Mouse (Mus musculus) hindbrain, embryonic 11.5 days (tissue): ENCODE results near the gene Sfn. TPM values are rescaled to one million over a fixed set of nuclear protein-coding genes. Genes with fewer than 3 reads are reported as not detected.

ENCODE experiments used
- ATAC-seq: fragments of 200-750 bp; cut with Nextera tagmentation; 2 replicates; pipeline ENCODE4 v1.8.0; 2017; ENCODE audit warnings: mild to moderate bottlenecking, moderate TSS enrichment, moderate library complexity; ENCODE audit not compliant: low FRiP score
- DNase-seq: peaks from one replicate; pipeline ENCODE4 v3.0.0-alpha.2; 2015; ENCODE audit warnings: low spot score
- H3K27ac ChIP-seq: fragments of 300-500 bp; sonication (generic); 2 replicates; pipeline ENCODE4 v1.5.1; 2014; ENCODE audit warnings: mild to moderate bottlenecking, low read depth, low read length
- H3K27me3 ChIP-seq: fragments of 300-500 bp; sonication (generic); 2 replicates; pipeline ENCODE4 v1.6.1; 2014; ENCODE audit warnings: mild to moderate bottlenecking, low read length, moderate library complexity, mixed read lengths; ENCODE audit not compliant: control insufficient read depth, insufficient read depth
- H3K36me3 ChIP-seq: fragments of 300-500 bp; sonication (generic); 2 replicates; pipeline ENCODE4 v1.6.1; 2014; ENCODE audit warnings: mild to moderate bottlenecking, low read length, moderate library complexity, mixed read lengths; ENCODE audit not compliant: control insufficient read depth, insufficient read depth
- H3K4me1 ChIP-seq: fragments of 300-500 bp; sonication (generic); replicated peaks from 2 replicates; pipeline ENCODE4 v1.6.1; 2014; ENCODE audit warnings: low read length, mixed read lengths; ENCODE audit not compliant: control insufficient read depth, insufficient read depth
- H3K4me2 ChIP-seq: fragments of 300-500 bp; sonication (generic); replicated peaks from 2 replicates; pipeline ENCODE4 v1.6.1; 2014; ENCODE audit warnings: mild to moderate bottlenecking, low read depth, low read length
- H3K4me3 ChIP-seq: fragments of 300-500 bp; sonication (generic); 2 replicates; pipeline ENCODE4 v1.5.1; 2014; ENCODE audit warnings: low read depth, low read length
- H3K9ac ChIP-seq: fragments of 300-500 bp; sonication (generic); 2 replicates; pipeline ENCODE4 v1.6.1; 2014; ENCODE audit warnings: low read depth, low read length
- H3K9me3 ChIP-seq: fragments of 300-500 bp; sonication (generic); 2 replicates; pipeline ENCODE4 v1.6.1; 2016; ENCODE audit warnings: low read length; ENCODE audit not compliant: control insufficient read depth
- WGBS: fragments of 180-500 bp; shearing (Covaris S2); extraction: QIAGEN DNeasy Blood & Tissue Kit; methylation state at CpG from one replicate; pipeline ENCODE4 v1.1.7; 2014; 5-methylcytosine and 5-hydroxymethylcytosine counted together
- polyA plus RNA-seq: library from polyadenylated mRNA; unstranded; fragments of >200 nt; fragmentation: Nextera tagmentation; extraction: Ambion mirVana; gene quantifications from 2 replicates; pipeline ENCODE4 v1.2.1, GENCODE M21; 2014

Gene Sfn
- polyA plus RNA-seq, 1 experiment from 2014 or later, result 29.6 TPM

GRCm38 (mm10) chr4:133626221-133626620 lies 24.3 kb upstream of the Sfn start:
- H3K4me2 ChIP-seq, result no peak overlapping the region
- no peaks in the 10 kb centered on the region for H3K27me3 ChIP-seq
- DNase-seq (no peak), ATAC-seq (no peak)
- H3K4me1 ChIP-seq, result no peaks in the 10 kb centered on the region
- H3K4me3 ChIP-seq, result no peak overlapping the region
- no peak overlapping the region for H3K27ac ChIP-seq
- H3K9me3 ChIP-seq, result no peaks in the 10 kb centered on the region
- H3K36me3 ChIP-seq, result no peaks in the 10 kb centered on the region
- WGBS, result 29% methylated on average over 5 of the region's 5 CpGs
- no peak overlapping the region for H3K9ac ChIP-seq

DNA sequence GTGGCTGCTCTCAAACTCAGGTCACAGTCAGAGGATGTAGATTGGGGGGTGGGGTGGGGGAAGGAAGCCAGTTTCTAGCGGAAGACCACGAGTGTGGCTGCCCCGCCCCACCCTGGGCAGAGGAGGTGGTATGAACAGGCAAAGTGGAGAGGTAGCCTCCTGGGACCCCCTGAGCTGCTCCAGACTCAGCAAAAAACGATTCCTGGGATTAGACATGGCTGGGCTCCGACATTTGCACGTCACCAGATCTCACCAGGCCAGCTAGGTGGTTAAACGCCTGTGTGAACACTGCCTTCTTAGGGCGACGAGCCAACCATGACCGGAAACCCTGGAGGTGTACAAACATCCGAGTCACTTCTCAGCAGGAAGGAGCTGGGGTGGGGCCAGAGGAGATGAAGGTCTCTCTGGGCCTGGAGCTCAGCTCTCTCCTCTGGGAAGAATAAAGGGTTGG lies 23.7 kb upstream of the Sfn start:
- DNase-seq, result no peak
- ATAC-seq, result no peak
- Histone ChIP-seq H3K4me3 (no peak overlapping the region), H3K27ac (no peak overlapping the region), H3K9me3 (no peaks in the 10 kb centered on the region), H3K27me3 (no peaks in the 10 kb centered on the region), H3K9ac (no peak overlapping the region), H3K4me2 (no peak overlapping the region), H3K36me3 (no peaks in the 10 kb centered on the region), H3K4me1 (no peaks in the 10 kb centered on the region)
- WGBS, result 59% methylated on average over 11 of the region's 11 CpGs

DNA sequence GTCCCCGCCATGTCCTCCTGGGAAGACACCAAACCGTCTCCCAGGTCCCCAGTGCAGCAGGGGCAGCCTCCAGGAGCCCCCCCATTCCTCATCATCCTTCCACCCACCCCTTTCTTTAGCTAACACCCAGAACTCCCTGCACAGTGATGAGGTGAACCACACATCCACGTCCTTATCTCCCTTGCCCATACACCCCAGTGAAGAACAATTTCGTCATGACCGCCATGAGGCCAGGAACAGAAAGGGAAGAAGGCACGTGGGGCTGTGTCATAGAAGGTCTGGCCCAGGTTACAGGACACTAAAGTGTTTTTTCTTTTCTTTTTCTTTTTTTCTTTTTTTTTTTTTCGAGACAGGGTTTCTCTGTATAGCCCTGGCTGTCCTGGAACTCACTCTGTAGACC lies 22.9 kb upstream of the Sfn start:
- DNase-seq, result no peak
- WGBS, result 89% methylated on average over 7 of the region's 7 CpGs
- Histone ChIP-seq H3K36me3 (no peaks in the 10 kb centered on the region), H3K4me3 (no peak overlapping the region), H3K27me3 (no peaks in the 10 kb centered on the region), H3K27ac (no peak overlapping the region), H3K9me3 (no peaks in the 10 kb centered on the region), H3K4me1 (no peaks in the 10 kb centered on the region), H3K9ac (no peak overlapping the region), H3K4me2 (no peak overlapping the region)
- ATAC-seq, result no peak

DNA sequence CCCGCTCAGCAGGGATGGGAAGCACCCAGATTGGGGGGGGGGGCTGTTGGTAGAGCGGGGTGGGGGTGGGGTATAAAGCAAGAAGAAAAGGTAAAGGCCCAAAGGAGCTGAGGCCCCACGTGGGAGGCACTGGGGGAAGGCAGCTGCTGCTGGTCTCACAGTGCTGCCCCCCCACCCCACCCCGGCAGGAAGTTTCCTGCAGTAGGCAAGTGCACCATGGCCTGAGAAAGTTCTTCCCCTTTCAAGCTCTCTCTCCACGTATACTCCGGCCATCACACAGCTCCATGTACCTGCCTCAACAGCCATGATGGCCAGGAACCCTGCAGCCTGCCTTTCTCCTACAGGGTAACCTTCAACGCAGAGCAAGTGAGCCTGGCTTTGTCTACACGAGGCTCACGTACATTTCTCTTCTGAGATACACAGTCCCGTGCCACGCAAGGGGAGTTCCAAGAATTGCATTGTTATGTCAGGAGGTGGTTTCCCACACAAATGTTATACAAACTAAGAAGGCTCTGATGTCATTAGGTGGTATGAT lies 20.3 kb upstream of the Sfn start:
- H3K36me3 ChIP-seq, result no peaks in the 10 kb centered on the region
- H3K27me3 ChIP-seq, result no peaks in the 10 kb centered on the region
- ATAC-seq, result no peak
- no peak overlapping the region for H3K4me2 ChIP-seq
- no peak for DNase-seq
- no peak overlapping the region for H3K27ac ChIP-seq
- H3K9ac ChIP-seq, result no peak overlapping the region
- no peaks in the 10 kb centered on the region for H3K9me3 ChIP-seq
- no peaks in the 10 kb centered on the region for H3K4me1 ChIP-seq
- WGBS, result 79% methylated on average over 11 of the region's 11 CpGs
- H3K4me3 ChIP-seq, result no peak overlapping the region

GRCm38 (mm10) chr4:133620668-133621067 lies 18.7 kb upstream of the Sfn start:
- no peaks in the 10 kb centered on the region for H3K9me3 ChIP-seq
- no peak for ATAC-seq
- H3K4me2 ChIP-seq, result no peak overlapping the region
- no peak overlapping the region for H3K4me3 ChIP-seq
- H3K27ac ChIP-seq, result no peak overlapping the region
- no peak overlapping the region for H3K9ac ChIP-seq
- WGBS, result 88% methylated on average over 8 of the region's 8 CpGs
- H3K36me3 ChIP-seq, result no peaks in the 10 kb centered on the region
- no peaks in the 10 kb centered on the region for H3K27me3 ChIP-seq
- H3K4me1 ChIP-seq, result no peaks in the 10 kb centered on the region
- DNase-seq, result no peak

GRCm38 (mm10) chr4:133619473-133620136 lies 17.6 kb upstream of the Sfn start:
- H3K4me2 ChIP-seq, result no peak overlapping the region
- no peaks in the 10 kb centered on the region for H3K27me3 ChIP-seq
- no peaks in the 10 kb centered on the region for H3K4me1 ChIP-seq
- no peaks in the 10 kb centered on the region for H3K36me3 ChIP-seq
- no peak for DNase-seq
- 77% methylated on average over 4 of the region's 4 CpGs for WGBS
- H3K9me3 ChIP-seq, result no peaks in the 10 kb centered on the region
- ATAC-seq, result no peak
- H3K4me3 ChIP-seq, result no peak overlapping the region
- H3K9ac ChIP-seq, result no peak overlapping the region
- H3K27ac ChIP-seq, result no peak overlapping the region

DNA sequence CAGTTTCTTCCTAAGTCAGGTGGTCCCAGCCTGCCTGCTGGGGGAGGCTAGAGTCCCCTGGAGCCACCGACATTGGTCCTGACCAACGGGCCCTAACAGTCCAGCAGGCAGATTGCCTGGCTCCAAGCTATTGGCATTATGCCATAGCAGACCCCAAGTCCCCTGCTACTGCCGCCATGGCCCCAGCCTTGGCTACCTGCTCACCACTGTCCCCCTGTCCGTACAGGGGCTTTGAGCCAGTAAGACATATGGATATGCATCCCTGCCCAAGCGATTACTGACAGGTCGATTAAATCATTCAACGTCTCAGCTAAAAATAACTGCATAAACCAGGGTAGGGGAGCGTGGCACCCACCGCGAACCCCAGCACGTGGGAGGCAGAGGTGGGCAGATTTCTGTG lies 16.0 kb upstream of the Sfn start:
- WGBS, result 95% methylated on average over 11 of the region's 11 CpGs
- DNase-seq, result no peak

DNA sequence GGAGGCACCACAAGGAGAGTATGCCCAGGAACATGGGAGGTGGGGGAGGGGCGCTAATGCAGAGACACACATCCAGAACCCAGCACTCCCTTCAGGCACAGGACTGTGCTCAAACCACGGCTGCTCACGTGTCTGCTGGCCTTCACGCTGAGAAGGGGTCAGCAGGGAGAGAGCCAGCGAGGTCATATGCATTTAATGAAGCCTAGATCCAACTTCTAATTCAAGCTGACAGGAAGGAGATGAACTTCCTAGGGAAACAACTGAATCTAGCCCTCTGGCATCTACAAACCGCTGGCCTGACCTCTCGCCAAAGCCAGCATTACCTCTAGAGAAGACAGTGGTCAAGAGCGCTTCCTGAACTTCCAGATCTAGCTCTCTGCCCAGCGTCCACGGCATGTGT lies 13.4 kb upstream of the Sfn start:
- no peaks in the 10 kb centered on the region for H3K27me3 ChIP-seq
- no peak overlapping the region for H3K27ac ChIP-seq
- no peaks in the 10 kb centered on the region for H3K4me1 ChIP-seq
- 78% methylated on average over 10 of the region's 10 CpGs for WGBS
- H3K9ac ChIP-seq, result no peak overlapping the region
- H3K4me2 ChIP-seq, result no peak overlapping the region
- H3K4me3 ChIP-seq, result no peak overlapping the region
- no peak for ATAC-seq
- H3K36me3 ChIP-seq, result peaks cover 5% of the 10 kb centered on the region
- H3K9me3 ChIP-seq, result no peaks in the 10 kb centered on the region
- DNase-seq, result no peak

More for the DNA sequence above, 16.0 kb upstream of the Sfn start:
- Histone ChIP-seq H3K4me3 (no peak overlapping the region), H3K9ac (no peak overlapping the region), H3K4me2 (no peak overlapping the region), H3K36me3 (no peaks in the 10 kb centered on the region; the same call in 1 of the 2 replicates), H3K27me3 (no peaks in the 10 kb centered on the region), H3K27ac (no peak overlapping the region), H3K9me3 (no peaks in the 10 kb centered on the region), H3K4me1 (no peaks in the 10 kb centered on the region)
- ATAC-seq, result no peak

DNA sequence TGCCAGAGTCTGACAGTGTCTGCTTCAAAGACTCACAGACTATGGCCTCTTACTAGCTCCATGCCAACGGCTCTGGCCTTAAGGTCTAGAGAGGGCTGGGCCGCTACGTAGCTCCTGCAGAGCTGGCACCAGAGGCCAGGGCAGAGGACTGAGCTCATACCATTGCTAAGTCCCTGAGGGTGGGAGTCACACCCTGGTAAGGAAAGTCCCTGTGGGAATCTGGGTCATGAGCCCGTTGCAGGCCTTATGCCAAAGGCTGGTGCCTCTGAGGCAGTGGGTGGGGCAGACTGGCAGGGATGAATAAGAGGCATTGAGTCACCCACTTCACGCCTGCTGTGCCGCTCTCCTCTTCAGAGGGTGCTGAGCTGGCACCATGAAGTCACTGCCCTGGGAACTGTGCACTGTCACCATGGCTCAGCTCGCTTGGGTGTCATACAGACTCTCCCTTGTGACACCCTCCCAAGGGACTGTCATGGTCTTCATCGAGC lies 12.3 kb upstream of the Sfn start:
- Histone ChIP-seq H3K27ac (no peak overlapping the region), H3K4me3 (no peak overlapping the region), H3K9me3 (no peaks in the 10 kb centered on the region), H3K4me2 (no peak overlapping the region), H3K4me1 (no peaks in the 10 kb centered on the region), H3K9ac (no peak overlapping the region), H3K36me3 (peaks cover 5% of the 10 kb centered on the region), H3K27me3 (no peaks in the 10 kb centered on the region)
- WGBS, result 90% methylated on average over 8 of the region's 8 CpGs
- DNase-seq (no peak), ATAC-seq (no peak)
